Mouse (Mus musculus): ENCODE measurements around the gene Rrm2. TPM values are rescaled to one million over a fixed set of nuclear protein-coding genes. Genes with fewer than 3 reads are reported as not detected.

Gene Rrm2
- total RNA-seq, 2 experiments from 2014 or later = 13.5 to 21.2 TPM

DNA sequence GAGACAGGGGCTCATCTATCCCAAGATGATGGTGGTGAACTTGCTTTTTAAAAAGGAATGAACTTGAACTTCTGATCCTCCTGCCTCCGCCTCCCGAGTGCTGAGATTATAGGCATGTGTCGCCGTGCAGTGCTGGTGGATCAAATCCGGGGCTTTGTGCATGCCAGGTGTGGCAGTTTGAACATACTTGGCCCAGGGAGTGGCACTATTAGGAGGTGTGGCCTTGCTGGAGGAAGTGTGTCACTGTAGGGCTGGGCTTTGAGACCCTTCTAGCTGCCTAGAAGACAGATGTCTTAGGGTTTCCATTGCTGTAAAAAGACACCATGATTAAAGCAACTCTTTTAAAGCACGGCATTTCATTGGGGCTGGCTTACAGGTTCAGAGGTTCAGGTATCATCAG lies 42.5 kb downstream of the Rrm2 start:
- no peak for DNase-seq

DNA sequence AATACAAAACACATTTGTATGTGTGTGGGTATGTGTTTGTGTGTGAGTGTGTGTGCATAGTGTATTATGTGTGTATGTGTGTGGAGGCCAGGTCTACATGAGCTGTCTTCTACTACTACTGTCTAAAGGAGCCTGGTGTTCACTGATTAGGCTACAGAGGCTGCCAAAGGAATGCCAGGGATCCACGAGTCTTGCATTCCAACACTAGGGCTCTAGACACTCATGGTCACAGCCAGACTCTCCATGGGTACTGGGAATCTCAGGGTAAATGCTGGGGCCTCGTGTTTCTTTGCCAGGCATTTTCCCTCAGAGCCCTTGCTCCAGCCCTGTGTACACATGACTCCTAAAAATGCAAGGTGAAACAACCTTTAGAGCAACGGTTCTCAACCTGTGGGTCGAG lies 45.6 kb downstream of the Rrm2 start:
- DNase-seq = no peak

DNA sequence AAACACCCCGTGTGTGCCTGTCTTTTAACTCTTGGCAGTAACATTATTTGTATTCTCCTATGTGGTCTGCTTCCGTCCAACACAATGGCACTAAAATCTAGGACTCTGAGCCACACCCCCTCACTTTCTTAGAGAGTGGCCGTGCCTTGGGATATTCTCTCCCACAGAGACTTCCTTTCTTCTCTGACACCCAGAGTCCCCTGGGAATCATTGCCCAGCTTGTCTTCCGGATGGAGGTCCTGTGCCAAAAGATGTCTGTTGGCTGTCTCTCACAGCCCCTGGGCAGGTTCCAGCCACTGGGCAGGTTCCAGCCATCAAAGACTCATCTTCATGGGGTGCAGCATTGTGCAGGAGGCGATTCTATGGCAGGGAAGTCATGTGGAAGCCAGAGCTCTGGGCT lies 46.7 kb downstream of the Rrm2 start:
- no peak for DNase-seq

DNA sequence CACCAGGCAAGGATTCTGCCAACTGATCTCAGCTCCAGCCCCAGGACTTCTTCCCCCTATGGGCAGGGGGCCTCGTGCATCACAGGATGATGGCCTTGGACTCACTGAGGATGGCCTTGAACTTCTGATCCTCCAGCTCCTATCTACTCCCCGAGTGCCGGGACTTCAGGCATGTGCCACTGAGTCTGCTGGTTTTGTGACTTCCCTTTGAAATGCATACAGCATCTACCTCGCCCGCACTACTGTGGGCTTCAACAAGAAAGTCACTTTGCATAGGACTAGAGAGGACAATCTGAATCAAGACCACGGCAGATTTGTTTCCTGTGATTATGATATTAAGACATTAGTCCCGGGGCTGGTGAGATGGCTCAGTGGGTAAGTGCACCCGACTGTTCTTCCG lies 47.4 kb downstream of the Rrm2 start:
- DNase-seq = no peak

DNA sequence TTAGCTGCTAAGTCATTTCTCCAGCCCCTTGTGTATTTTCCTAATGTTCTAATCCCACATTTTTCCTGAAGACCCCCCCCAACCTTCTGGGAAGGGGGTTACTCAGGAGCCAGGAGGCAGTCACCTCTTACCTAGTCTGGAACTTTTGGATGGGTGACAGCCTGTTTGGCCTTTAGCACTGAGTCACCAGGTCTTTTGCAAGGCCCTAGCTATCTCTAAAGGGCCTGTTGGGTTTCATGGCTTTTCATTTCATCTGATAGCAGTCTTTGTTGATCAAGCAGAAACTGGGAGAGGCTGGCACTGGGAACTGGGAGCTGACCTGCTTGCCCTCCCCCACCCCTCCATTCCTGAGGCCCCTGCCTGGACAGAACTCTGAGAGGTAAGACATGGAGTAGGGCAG lies 49.3 kb downstream of the Rrm2 start:
- no peak for DNase-seq

DNA sequence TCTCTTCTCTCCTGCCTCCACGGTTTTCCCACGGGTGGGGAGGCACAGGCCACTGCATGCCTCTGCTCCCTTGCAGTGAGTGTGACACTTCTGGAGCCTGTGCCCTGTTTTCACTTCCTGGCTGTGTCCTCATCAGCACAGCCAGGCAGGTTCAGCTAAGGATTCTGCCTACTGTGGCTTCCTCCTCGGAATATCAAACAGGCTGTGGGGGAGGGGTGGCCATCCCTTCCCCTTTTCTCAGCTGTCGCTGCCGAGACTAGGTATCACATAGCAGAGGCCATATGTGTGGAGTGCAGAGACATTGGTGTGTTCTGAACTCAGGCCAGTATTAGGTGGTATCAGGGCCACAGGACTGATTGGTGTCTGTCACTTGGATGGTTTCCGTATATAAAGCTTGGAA lies 50.3 kb downstream of the Rrm2 start:
- DNase-seq = peak; percentile 39

DNA sequence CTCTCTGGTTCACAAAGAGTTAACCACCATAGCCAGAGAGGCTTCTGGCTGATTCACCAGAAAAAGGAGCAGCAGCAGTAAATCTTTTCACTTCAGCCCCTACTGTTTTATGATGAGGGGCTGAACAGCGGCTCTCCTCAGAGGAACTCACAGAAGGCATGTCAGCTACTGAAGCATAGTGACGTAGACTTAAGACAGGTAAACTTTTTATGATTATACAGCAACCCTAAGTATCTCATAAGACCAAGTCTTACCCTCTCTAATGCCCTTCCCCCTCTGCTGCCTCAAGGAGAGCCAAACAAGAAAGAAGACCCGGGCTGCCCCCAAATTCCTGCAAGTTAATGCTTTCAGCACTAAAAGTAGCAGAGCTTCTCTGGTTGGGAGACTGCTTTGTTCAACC lies 54.2 kb downstream of the Rrm2 start:
- DNase-seq = no peak

Other genes with a start within 250 kb of the Rrm2 start
- 10 to 100 TPM in 1 of 2 experiments, 1 to 10 TPM in 1; 7.2 to 10.6 TPM for gene Taf1b, start 209.9 kb upstream of the Rrm2 start, total RNA-seq (2021)
- gene Grhl1, start 136.0 kb upstream of the Rrm2 start, total RNA-seq (2021) = under 1 TPM; 0.19 to 0.20 TPM
- gene Klf11, start 57.0 kb upstream of the Rrm2 start, total RNA-seq (2021) = 10 to 100 TPM in 1 of 2 experiments, 1 to 10 TPM in 1; 9.5 to 11.4 TPM
- gene Cys1, start 26.4 kb upstream of the Rrm2 start, total RNA-seq (2021) = 1 to 10 TPM; 7.4 to 8.3 TPM
- 1 to 10 TPM; 7.1 to 8.4 TPM for gene Mboat2, start 122.6 kb downstream of the Rrm2 start, total RNA-seq (2021)